Mouse (Mus musculus): ENCODE measurements around the gene Mrpl19.

DNA sequence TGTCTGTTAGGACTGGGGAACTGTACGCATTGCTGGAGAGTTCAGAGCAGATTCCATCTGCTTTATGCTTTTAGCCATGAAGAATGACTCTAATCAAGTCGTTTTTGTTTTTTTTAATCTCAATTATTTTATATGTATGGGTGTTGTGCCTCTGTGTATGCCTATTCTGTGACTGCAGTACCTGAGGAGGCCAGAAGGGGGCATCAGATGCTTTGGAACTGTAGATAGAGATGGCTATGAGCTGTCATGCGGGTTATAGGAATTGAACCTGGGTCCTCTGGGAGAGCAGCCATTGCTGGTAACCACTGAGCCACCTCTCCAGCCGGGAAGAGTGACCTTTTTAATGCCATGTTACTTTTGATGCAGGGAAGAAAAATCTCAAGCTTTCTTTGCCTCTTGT is 9.4 kb downstream of the Mrpl19 start:
- TF ChIP-seq POLR2A (IDR thresholded peaks at IDR 0.05; ENCODE audit: insufficient read depth, low read length) (no peak), CTCF (IDR thresholded peaks at IDR 0.05; ENCODE audit: low read depth, low read length) (no peak), EP300 (IDR thresholded peaks at IDR 0.05; ENCODE audit: insufficient read depth, low read depth, low read length) (no peak)
